Mouse (Mus musculus) lung, adult 18-20 months (tissue): ENCODE measurements around the gene Polr2e.

Source experiments
- DNase-seq, 2 experiments: peaks; one replicate each; pipeline ENCODE4 v3.0.0; 2022; ENCODE audit warnings: mixed read lengths in 2 of 2

Polr2e gene

DNA sequence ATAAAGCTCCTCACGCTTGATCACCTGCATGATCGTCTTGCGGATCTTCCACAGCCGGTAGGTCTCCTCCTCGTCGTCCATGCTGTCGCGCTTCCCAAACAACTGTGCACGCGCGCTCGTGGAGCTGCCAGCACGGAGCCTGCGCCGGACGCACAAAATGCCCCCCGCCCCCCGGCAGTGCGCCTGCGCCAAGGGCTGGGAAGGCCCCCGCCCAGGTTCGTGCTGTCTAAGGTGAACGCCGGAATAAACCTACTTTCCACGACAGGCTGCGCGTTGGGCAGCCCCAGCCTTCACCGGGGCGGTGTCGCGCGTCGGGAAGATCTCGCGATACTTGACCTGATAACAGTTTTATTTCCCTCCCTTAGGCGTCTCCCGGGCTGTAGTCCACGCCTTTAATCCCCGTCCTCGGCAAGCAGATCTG lies at the start of gene Polr2e:
Polr2e (minus strand) TSS at position 237 of the 421 bp plus-strand sequence.
- peak; percentile 97 to 98 for DNase-seq

DNA sequence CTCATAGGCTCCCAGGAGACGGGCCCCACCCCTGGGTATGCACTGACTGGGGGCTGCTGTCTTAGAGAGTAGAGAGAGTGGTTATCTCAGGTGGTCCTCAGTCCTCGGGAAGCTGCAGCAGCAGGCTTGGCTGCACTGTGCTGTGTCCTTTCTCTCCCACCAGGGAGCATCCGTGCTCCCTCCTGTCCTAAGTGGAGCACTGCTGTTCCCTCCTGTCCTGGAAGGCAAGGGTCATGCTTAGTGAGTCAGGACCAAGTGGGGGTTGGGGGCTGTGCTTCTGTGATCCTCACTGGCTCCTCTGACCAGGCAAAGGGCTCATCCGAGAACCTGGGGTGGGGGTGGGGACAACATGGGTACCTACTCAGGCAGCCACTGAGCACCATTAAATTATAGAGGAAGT lies 49.6 kb upstream of the Polr2e start:
- no peak for DNase-seq

DNA sequence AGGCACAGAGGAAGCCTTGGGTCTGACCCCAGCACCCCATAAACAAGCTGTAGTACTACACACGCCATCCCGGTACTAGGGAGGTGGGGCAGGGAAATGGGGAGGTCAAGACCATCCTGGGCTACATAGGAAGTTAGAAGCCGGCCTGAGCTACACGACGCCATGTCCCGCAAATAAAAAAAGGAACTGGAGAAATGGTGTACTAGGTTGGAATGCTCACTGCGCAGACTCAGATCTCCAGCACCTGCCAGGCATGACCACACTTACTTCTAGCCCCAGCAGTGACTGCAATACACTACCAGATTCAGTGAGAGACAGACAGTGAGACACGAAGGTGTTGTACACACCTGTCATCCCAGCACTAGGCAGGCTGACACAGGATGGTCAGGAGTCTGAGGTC lies 47.9 kb upstream of the Polr2e start:
- DNase-seq, result no peak

DNA sequence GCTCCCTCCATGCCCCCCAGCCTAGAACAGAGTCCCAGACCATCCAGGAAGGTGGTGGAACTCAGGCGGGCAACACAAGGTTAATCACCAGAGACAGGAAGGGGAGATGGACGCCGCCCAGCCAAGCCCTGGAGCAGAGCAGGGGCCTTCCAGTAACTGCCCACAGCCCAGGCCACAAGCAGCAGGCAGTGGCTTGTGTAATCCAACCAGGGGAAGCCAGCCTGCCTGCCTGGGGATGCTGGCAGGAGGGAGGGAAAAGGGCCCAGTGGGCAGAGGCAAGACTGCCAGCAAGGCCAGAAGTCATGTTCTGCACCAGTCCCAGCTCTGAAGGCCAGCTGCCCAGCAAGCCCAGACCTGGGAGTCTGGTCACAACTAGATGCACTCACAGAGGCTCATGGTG lies 47.3 kb upstream of the Polr2e start:
- DNase-seq, result peak; percentile 64 to 69

DNA sequence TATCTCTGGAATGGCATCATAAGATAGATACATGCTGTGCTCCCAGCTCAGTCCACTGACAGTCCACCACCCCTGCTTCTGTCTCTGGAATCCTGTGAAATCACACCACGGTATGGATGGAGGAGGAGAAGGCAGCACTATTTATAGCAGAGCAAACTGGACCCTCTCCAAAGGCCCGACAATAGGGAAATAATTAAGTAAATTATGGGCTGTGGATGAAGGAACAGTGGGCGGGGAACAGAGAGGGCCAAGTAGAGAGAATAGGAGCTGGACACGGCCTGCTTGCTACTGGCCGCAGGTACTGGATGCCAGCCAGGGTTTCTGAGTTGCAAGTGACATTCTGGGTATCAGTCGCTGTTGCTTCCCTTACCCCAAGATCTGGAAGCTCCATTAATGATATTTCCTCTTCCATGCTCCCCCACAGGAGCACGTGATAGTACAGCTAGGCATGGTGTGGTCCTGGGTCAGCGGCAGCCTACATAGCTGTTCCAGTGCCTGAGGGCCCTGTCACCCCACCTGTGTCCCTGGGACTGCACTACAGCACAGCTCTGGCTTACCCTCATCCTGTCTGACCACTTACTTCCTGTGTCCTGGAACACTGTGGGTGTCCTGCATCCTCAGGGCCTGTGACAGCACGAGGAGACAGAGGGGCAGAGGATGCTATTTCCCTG lies 45.4 kb upstream of the Polr2e start:
- DNase-seq, result peak; percentile 64 to 80

DNA sequence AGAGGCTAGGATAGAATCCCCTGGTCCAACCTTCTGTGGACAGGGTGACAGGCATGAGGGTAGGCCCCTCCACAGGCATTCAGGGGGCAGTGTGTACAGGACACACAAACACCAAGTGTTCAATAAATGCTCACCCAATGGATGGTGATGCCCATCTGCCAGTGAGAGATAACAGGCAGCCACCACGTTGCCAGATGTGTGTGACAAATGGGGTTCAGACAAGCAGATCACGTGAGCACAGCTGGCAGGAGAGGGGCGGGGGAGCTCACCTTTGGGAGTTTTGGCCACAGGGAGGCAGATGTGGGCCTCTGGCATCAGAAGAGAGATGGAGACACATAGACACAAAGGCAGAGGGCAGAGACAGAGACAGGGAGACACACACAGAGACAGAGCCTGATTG lies 41.5 kb upstream of the Polr2e start:
- no peak for DNase-seq

DNA sequence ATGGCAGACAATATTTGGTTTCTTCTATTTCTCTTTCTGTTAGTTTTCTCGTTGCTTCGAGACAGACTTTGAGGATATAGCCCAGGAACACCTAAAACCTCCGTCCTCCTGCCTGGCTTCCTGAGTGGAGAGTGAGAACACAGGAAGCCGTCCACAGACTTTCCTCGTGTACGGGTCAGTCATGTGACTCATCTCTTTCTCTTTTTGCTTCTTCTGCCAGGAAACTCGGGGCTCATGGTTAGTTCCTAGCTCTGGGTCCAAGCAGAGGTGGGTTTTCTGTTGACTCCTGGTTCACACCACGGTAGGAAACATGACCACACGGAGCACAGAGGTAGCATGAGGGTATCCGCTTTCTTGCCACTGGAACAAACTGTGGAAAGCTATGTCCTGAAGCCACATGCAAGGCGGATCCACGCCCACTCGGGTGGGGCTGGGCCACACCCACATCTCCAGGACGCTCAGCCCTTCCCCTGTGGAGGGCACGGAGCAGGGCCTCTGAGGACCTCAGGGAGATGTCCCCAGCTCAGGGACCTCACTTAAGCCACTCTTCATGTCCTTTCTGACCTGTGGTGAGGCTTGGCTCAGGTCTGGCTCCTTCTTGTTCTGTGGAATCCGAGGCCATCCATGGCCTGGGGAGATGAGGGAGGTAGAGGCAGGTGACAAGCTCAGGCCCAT lies 40.9 kb upstream of the Polr2e start:
- no peak for DNase-seq

DNA sequence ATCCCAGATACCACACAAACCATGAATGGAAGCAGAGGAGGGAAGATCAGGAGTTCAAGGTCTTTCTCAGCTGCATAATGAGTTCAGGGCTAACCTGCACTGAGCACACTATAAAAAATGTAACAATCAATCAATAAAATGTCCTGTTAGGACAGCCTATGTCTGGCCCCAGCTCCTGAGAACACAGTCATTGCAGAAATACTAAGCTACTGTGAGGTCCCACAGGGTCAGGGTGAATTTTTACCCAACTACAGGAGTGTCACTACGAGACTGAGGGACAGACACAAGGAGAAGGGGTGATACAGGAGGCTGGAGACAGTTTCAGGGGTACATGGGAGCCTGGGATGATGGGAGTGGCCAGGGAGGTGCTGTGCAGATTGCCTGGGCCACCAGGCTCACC lies 38.8 kb upstream of the Polr2e start:
- DNase-seq, result no peak

DNA sequence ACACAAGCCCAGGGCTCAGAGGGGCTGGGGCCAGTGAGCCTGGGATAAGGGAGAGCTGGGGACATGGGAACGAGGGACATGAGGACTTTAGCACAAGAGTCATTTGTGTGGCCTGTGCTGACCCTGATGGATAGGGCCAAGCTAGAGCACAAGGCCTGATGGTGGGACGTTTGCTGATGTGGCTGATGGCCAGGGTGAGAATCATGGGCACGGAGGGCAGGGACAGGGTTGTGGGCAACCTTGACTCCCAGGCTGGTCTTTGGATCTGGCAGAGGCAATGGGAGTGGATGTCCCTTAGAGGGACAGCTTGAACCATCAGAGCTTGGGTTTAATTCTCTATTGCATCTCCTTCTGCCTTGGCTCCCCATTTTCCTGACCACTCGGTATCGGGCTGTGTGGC lies 37.7 kb upstream of the Polr2e start:
- no peak for DNase-seq

DNA sequence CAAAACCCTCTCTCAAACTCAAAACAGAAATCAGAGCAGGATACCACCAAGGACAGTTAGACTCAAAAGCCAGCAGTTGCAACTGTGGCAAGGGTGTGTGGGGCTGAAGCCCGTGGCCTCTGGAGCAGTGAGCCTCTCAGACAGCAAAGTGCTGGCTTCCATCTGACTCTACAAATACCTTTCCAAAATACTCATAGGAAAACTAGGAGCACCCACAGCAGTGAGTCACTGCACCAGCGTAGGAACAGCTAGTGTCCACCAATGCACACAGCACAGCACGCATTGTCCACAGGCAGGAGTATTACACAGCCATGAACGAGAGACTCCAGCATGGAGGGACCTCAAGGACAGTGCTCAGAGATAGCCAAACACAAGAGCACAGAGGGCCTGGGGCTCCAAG lies 36.8 kb upstream of the Polr2e start:
- no peak for DNase-seq

DNA sequence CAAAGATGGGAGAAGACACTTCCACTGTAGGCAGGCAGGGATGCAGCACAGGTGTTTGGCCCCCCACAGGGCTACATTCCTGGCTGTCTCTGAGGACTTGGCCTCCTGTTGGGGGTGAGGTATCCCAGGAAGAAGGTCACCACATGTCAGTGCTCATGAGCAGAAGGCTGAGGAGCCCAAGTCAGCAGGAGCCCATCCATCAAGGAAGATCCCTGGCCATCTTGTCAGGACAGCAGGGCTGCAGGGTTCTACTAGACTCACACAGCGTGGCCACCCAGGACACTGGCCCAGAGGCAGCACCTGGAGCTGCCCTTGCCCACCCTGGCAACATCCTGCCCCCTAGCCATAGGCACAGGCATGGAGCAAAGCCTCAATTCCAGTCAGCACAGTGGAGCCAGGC lies 36.3 kb upstream of the Polr2e start:
- DNase-seq, result no peak

DNA sequence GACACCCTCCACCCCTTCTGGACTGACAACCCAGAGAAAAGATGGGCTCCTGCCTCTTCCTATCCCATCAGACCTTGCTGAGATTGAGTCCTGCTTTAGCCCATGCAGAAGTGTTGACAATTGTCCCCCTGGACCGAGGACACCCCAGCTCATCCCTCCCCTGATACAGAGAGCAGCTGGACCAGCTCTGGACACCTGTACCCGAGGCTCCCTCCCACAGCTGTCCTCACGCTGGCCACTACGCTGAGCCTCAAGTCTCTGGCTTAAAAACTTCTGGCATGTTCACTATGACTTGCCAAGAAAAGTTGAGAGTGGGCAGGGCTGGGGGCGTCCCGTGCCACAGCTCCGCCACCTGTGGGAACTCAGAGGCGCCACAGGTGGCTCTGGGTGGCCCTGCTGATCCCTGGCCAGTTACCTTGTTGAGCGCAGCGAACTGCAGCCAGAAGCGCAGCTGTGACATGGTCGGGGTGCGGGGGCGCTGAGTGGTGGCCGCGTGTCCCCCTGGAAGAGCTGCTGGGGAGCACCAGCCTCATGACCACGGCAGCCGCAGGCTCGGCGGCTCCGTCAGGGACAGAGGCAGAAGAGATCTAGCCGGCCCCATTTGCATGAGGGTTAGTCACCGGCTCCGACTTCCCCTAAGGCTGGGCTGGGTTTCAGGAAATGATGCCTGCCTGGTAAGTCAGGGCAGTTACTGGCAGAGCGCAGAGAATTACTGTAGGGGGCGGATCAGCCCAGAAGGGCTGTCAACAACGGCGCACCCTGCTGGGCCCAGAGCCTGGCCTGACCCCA lies 35.4 kb upstream of the Polr2e start:
- peak; percentile 92 to 95 for DNase-seq

DNA sequence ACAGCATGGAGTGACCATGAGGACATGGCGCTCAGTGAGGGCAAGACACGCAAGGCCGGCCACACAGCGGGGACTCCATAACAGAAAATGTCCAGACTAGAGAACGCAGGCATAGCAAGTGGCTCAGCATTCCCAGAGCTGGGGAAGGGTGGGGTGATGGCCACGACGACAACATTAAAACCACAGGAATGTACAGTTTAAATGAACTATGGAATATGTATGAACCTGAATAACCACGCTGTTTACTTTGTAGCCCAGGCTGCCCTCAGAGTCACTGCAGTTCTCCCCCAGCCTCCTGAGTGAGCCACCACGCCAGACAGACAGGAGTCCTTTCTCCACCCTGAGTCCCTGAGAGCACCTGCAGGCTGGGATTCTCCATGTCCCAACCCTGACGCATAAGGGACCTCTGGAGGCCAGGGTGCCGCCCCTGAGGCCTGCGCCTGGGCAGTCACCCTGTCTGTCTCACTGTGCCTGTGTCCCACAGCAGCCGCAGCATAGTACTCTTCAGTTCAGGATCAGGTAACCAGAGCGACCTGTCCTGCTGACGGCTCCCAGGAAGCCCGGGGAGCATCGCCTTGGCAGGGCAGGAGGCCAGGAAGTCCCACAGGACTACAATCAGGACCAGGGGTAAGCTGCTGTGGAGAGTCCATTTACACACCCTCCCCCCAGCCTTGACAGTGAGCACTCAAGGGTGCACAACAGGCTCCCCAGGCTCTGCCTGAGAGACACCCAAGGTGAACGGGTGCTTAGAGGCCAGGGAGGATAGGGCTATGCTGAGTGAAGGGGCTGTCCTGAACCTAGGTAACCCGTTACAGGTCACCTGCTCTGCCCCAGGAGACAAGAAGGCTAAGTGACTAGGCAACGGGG lies 33.3 kb upstream of the Polr2e start:
- DNase-seq, result peak in 1 of 2 experiments; percentile 43

DNA sequence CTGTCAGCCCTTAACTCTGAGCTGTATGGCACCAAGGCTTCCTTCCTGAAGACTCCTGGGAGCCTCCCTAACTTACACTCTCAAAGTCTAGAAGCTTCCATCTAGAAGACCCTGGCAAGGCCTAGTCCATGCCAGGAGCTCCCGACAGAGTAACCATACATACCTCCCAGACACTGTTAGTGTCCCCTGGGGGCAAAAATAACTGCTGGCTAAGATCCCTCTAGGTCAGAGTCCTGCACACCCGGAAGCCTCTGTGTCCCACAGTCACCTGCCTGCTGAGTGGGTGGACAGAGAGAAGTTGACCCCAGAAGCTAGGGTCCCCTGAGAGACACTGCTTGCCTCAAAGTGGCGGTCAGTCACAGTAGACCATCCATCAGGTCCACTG lies 31.9 kb upstream of the Polr2e start:
- DNase-seq, result no peak

DNA sequence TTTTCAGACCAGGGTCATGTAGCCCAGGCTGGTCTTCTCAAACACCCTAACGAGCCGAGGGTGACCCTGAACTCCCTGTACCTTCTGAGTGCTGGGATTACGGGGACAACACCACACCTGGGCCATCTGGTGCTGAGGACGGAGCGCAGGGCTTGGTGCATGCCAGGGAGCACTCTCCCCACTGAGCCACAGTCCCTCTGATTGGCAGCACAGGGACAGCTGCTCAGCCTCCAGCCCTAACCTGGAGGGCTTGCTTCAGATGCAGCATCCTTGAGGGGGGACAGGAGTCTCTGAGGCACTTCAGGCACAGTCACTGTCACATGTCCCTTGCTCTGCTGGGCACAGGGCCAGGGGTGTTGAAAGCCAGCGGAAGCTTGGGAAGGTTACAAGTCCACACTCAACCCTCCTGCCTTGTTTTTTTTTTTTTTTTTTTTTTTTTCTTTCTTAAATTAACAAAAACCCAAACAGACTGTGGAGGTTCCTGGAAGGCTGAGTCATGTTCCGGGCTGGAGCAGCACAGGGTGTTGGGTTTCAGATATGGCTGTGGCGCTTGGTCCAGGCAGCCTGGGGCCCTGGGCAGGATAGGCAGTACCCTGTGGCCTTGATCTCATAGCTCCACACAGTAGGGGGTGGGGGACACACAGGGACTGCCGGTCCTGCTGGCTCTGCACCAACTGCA lies 31.4 kb upstream of the Polr2e start:
- peak; percentile 91 to 93 for DNase-seq

DNA sequence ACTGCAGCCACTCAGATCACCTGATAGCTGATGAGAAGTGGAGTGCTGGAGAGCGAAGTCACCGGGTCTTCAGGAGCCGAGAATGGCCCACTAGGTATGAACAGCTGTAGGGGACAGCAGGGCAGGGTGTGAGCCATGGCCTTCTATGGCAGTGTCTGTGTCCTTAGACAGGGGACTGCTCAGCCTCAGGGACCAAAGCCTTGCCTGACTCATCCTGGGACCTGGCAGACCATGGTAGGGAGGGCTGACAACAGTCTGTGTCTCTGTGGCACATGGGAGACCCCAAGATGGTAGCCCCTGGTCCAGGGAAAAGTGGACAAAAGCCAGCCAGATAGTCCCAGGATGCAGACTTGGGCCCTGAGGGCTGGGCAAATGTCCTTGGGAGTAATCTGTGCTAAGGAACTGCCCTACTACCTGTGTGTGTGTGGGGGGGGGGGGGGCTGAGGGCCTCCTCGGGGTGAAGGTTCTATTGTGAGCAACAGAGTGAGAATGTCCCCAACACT lies 30.4 kb upstream of the Polr2e start:
- no peak for DNase-seq

DNA sequence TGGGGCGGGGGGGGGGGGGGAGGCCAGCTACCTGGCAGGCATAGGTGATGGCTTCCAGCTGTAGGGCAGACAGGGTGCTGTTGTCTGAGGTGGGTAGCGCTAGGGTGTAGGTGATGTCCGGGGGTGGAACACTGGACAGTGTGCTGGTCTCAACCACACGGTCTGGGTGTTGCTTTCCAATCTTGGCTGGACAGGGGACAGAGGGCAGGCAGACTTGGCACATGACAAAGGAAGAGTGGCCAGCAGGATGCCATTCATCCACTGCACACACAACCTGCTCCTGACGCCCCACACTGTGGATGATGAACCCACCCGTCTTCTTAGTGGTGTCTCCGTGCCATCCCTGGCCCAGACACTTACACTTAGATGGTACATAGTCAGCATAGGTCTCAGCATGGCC lies 29.7 kb upstream of the Polr2e start:
- no peak for DNase-seq

DNA sequence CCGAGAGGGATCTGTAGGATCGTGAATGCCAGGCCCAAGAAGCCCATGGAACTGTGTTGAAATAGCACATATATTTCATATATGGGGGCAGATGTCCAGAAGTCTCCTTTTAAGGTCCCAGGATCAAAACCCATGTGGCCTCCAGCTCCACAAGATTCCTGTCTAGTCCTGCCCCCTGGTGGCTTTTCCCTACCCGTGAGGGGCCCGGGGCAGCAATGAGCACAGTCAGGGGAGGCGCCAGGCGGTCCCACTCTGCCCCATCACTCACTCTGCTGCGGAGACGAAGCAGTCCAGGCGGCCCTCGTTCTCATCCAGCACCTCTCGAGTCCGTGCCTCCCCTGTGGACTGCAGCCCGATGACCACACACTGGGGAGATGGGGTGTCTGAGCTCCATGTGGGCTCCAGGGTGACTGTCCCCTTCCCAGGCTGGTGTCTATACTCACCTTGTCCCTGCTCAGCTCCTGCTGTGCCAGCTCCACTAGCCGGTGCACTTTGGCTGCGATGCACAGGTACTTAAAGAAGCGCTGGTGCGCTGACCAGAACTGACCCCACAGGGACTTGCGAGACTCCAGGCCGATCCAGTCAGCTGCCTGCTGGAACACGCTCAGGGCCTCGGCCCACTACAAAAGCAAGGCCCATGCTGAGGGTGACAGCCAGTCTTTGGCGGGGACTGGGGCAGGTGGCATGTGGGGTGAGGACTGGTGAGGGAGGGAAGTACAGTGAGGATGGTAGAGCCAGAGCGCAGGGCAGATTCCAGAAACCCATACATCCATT lies 24.5 kb upstream of the Polr2e start:
- DNase-seq, result no peak

DNA sequence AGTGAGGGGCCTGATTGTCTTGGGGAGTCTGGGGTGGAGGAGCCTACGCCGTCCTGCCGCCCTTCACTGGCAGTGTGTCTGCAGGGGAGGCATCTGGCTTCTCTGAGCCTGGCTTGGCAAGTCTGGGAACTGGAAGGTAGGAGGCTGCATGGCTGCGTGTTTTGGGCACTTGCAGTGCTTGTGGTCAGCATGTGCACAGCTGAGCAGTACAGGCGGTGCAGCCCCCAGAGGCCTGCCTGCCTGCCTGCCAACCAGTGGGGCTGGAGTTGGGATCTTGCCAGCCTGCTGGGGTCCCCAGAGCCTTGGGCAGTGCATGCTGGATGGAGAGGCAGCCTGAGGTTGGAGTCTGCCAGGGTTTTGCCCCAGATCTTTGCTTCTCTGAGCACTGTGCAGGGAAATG lies 23.5 kb upstream of the Polr2e start:
- DNase-seq, result no peak

DNA sequence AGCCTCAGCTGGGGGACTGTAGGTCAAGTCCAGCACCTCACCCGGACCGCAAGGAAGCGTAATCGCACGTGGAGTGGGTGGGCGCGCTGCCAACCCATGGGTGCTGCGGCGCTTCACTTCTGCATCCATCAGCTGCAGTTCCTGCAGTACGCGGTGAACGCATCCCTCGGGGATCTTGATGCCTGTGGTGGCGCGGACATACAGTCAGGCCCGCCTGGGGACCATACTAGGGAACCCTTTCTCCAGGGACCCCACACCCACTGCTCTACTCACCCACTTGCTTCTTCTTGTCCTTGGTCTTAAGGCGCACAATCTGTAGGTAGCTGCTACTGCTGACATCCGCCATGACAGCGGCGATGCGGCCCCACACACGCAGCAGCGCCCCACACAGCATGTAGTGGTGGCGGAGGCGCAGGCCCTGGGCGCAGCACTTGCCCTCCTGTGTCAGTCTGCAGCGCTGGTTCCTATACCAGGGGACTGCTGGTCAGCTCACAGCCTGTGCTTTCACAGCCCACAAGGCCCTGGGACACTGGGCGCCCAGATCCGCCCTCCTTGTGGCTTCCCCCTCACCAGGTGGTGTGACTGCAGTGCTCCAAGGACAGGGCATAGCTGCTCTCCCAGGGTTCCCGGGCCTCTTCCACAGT lies 18.2 kb upstream of the Polr2e start:
- DNase-seq, result peak in 1 of 2 experiments; percentile 52
